Mouse (Mus musculus): ENCODE data around the gene Arsg.

- TF ChIP-seq EP300 (IDR thresholded peaks at IDR 0.05; ENCODE audit: insufficient read depth, low read depth, low read length) (no peak), CTCF (IDR thresholded peaks at IDR 0.05; ENCODE audit: low read depth, low read length) (no peak)
These were observed 113.8 kb downstream of the Arsg start for GRCm38 (mm10) chr11:109587019-109587418.

Measured in ES-Bruce4 (cell line).